Mouse (Mus musculus) myocyte (in vitro differentiated cells): ENCODE measurements at regions not wholly inside any gene's neighbourhood (a gene's known extent, or its start where the extent isn't known, plus 50 kb on each side); places are given as distances from the start of the nearest gene placed in this dataset.

Experiments used
- H3K27me3 ChIP-seq: one replicate; pipeline ENCODE4 v1.6.1; 2011; ENCODE audit not compliant: control insufficient read depth, insufficient read depth, insufficient read length
- H3K36me3 ChIP-seq: one replicate; pipeline ENCODE4 v1.6.1; 2011; ENCODE audit not compliant: control insufficient read depth, insufficient read depth
- H3K4me2 ChIP-seq: one replicate; pipeline ENCODE4 v1.6.1; 2011; ENCODE audit warnings: low read depth, control low read depth
- H3K4me3 ChIP-seq: one replicate; pipeline ENCODE4 v1.5.1; 2011; ENCODE audit warnings: mild to moderate bottlenecking, control low read depth, moderate library complexity
- H3K79me2 ChIP-seq: one replicate; pipeline ENCODE4 v1.6.1; 2011; ENCODE audit not compliant: control insufficient read depth, insufficient read depth
- H3ac ChIP-seq: one replicate; pipeline ENCODE4 v1.6.1; 2011; ENCODE audit not compliant: control insufficient read depth, insufficient read length
- CEBPB ChIP-seq: IDR thresholded peaks from 2 replicates; pipeline ENCODE4 v1.6.1; 2011; ENCODE audit warnings: mild to moderate bottlenecking, moderate library complexity; ENCODE audit not compliant: poor library complexity, insufficient read depth, severe bottlenecking
- E2F4 ChIP-seq: IDR thresholded peaks from one replicate; pipeline ENCODE4 v1.6.1; 2011; ENCODE audit warnings: mild to moderate bottlenecking, control low read depth, moderate library complexity; ENCODE audit not compliant: insufficient read depth
- MAX ChIP-seq: IDR thresholded peaks from one replicate; pipeline ENCODE4 v1.6.1; 2011; ENCODE audit warnings: low read depth, mild to moderate bottlenecking, control low read depth
- MYOD1 ChIP-seq, 3 experiments: IDR thresholded peaks; one replicate each; pipeline ENCODE4 v1.6.1; 2011; ENCODE audit warnings: control low read depth in 2 of 3, low read depth in 2 of 3, mild to moderate bottlenecking in 2 of 3, moderate library complexity in 1 of 3; ENCODE audit not compliant: insufficient read length in 2 of 3, control insufficient read depth in 1 of 3
- MYOG ChIP-seq, 3 experiments: IDR thresholded peaks; one replicate each; pipeline ENCODE4 v1.6.1; 2011; ENCODE audit warnings: control low read depth in 2 of 3, low read depth in 2 of 3, mild to moderate bottlenecking in 2 of 3; ENCODE audit not compliant: insufficient read length in 2 of 3, control insufficient read depth in 1 of 3, insufficient read depth in 1 of 3
- POLR2A ChIP-seq: IDR thresholded peaks from one replicate; pipeline ENCODE4 v1.6.1; 2011; ENCODE audit warnings: low read depth, mild to moderate bottlenecking, control low read depth, moderate library complexity; ENCODE audit not compliant: insufficient read length
- POLR2AphosphoS2 ChIP-seq: IDR thresholded peaks from one replicate; pipeline ENCODE4 v1.6.1; 2011; ENCODE audit warnings: low read depth, control low read depth; ENCODE audit not compliant: insufficient read length
- REST ChIP-seq: IDR thresholded peaks from one replicate; pipeline ENCODE4 v1.6.1; 2011; ENCODE audit warnings: mild to moderate bottlenecking, control low read depth, moderate library complexity; ENCODE audit not compliant: insufficient read depth, insufficient read length
- SRF ChIP-seq: IDR thresholded peaks from one replicate; pipeline ENCODE4 v1.6.1; 2011; ENCODE audit warnings: low read depth; ENCODE audit not compliant: control insufficient read depth, insufficient read length
- TCF12 ChIP-seq: IDR thresholded peaks from one replicate; pipeline ENCODE4 v1.6.1; 2011; ENCODE audit warnings: mild to moderate bottlenecking, control low read depth; ENCODE audit not compliant: poor library complexity, insufficient read depth, severe bottlenecking
- TCF3 ChIP-seq: IDR thresholded peaks from one replicate; pipeline ENCODE4 v1.6.1; 2011; ENCODE audit warnings: low read depth, control low read depth; ENCODE audit not compliant: insufficient read length
- USF1 ChIP-seq: IDR thresholded peaks from one replicate; pipeline ENCODE4 v1.6.1; 2011; ENCODE audit warnings: low read depth, mild to moderate bottlenecking, control low read depth, moderate library complexity

GRCm38 (mm10) chr15:88472351-88473100 is 127.6 kb upstream of the Zdhhc25 start:
- Histone ChIP-seq H3K27me3 (no peaks in the 10 kb centered on the region), H3K4me3 (no peak overlapping the region), H3ac (no peak overlapping the region), H3K4me2 (no peak overlapping the region), H3K36me3 (no peaks in the 10 kb centered on the region), H3K79me2 (no peaks in the 10 kb centered on the region)
- TF ChIP-seq REST (no peak), TCF12 (no peak), POLR2A (no peak), CEBPB (no peak), TCF3 (no peak), MYOD1 (IDR thresholded peaks at IDR 0.05; ENCODE audit: control insufficient read depth in 1 of 3, insufficient read length in 2 of 3, low read depth in 2 of 3) (no peak), MYOG (IDR thresholded peaks at IDR 0.05; ENCODE audit: control insufficient read depth in 1 of 3, insufficient read depth in 1 of 3, insufficient read length in 2 of 3, low read depth in 2 of 3) (no peak), E2F4 (no peak), USF1 (no peak), SRF (no peak), POLR2AphosphoS2 (no peak), MAX (no peak)

DNA sequence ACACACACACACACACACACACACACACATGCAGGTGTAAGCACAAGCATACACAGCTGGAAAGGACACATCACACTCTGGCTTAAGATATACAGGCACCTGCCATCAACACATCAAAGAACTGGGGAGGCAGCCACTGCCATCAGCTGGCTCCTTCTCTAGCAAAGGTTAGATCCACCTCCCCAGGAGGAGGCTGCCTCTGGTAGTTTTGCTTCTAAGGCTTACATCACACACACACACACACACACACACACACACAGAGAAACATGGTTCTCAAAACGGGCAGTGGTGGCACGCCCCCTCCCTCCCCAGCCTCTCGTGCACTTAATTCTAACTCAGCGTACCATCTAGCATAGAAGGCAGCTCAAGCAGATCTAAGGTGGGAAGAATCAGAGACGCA is 126.9 kb upstream of the Zdhhc25 start:
- Histone ChIP-seq H3ac (no peak overlapping the region), H3K27me3 (no peaks in the 10 kb centered on the region), H3K4me2 (no peak overlapping the region), H3K79me2 (no peaks in the 10 kb centered on the region), H3K4me3 (no peak overlapping the region), H3K36me3 (no peaks in the 10 kb centered on the region)
- TF ChIP-seq TCF3 (no peak), POLR2A (no peak), E2F4 (no peak)

GRCm38 (mm10) chr15:88483471-88483870 is 116.6 kb upstream of the Zdhhc25 start:
- Histone ChIP-seq H3K27me3 (no peaks in the 10 kb centered on the region), H3K4me2 (no peak overlapping the region), H3K36me3 (no peaks in the 10 kb centered on the region), H3K4me3 (no peak overlapping the region), H3K79me2 (no peaks in the 10 kb centered on the region), H3ac (no peak overlapping the region)
- TF ChIP-seq CEBPB, result no peak
- TF ChIP-seq E2F4, result no peak
- no peak for TF ChIP-seq MYOG (IDR thresholded peaks at IDR 0.05; ENCODE audit: control insufficient read depth in 1 of 3, insufficient read depth in 1 of 3, insufficient read length in 2 of 3, low read depth in 2 of 3)
- no peak for TF ChIP-seq USF1
- no peak for TF ChIP-seq POLR2A
- TF ChIP-seq SRF, result no peak

DNA sequence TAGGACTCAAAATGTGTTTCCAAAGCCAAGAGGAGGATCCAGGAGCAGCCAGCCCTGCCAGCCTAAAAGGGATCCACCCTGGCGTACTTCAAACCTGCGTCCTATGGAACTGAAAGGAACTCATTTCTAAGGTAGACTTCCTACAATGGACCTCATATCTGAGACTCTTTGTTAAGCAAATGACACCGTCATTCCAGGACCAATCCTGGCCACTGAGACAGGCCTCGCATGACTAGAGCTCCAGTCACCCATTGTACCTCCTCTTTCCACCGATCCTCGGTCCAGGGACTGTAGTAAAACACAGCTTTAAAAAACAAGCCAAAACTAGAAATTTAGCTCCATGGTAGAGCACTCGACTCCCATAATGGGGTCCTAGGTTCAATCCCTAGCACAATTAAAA is 110.4 kb upstream of the Zdhhc25 start:
- no peak overlapping the region for H3K4me3 ChIP-seq
- H3K27me3 ChIP-seq, result no peaks in the 10 kb centered on the region
- H3K79me2 ChIP-seq, result no peaks in the 10 kb centered on the region
- H3ac ChIP-seq, result no peak overlapping the region
- no peaks in the 10 kb centered on the region for H3K36me3 ChIP-seq
- no peak overlapping the region for H3K4me2 ChIP-seq
- TF ChIP-seq POLR2AphosphoS2, result no peak
- no peak for TF ChIP-seq MYOD1 (IDR thresholded peaks at IDR 0.05; ENCODE audit: control insufficient read depth in 1 of 3, insufficient read length in 2 of 3, low read depth in 2 of 3)
- TF ChIP-seq E2F4, result no peak
- no peak for TF ChIP-seq POLR2A
- no peak for TF ChIP-seq CEBPB
- no peak for TF ChIP-seq TCF12
- TF ChIP-seq REST, result no peak
- no peak for TF ChIP-seq USF1
- no peak for TF ChIP-seq TCF3
- TF ChIP-seq MAX, result no peak
- no peak for TF ChIP-seq SRF
- TF ChIP-seq MYOG (IDR thresholded peaks at IDR 0.05; ENCODE audit: control insufficient read depth in 1 of 3, insufficient read depth in 1 of 3, insufficient read length in 2 of 3, low read depth in 2 of 3), result no peak

DNA sequence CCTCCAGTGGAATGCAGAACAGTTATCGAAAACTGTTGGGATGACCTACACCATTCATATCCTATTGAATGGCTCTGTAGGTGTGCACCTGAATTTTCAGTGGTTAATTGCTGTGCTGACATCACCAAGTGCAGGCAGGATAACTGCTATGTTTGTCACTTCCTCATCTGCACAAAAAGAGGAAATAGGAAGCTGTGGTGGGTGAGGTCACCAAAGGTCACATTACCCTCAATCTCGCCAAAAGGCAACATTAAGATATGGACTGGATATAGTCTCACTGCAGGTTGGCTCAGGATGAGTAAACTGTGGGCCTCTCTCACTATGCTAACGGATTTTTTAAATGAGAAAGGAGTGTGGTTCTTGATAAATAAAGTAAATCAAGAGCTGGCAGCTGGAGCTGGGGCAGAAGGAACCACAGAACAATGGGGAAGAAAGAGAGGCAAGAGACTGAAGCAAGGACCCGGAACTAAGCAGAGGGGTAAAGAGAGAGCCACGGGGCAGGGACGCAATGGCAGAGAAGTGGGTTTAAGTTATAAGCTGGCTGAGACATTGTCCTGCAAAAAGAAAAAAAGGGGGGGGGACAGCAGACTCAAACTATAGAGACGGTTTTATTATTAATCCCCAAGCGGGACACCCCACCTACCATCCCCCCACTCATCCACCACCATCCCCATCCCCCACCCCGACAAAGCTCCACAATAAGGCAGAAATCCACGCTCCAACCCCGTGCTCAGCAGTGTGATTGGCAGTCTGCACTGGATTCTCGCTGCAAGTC is 109.6 kb upstream of the Zdhhc25 start:
- no peak overlapping the region for H3K4me2 ChIP-seq
- H3K4me3 ChIP-seq, result no peak overlapping the region
- no peaks in the 10 kb centered on the region for H3K79me2 ChIP-seq
- H3K36me3 ChIP-seq, result no peaks in the 10 kb centered on the region
- no peak overlapping the region for H3ac ChIP-seq
- H3K27me3 ChIP-seq, result no peaks in the 10 kb centered on the region
- TF ChIP-seq POLR2A (no peak), CEBPB (no peak), MAX (no peak), MYOD1 (IDR thresholded peaks at IDR 0.05; ENCODE audit: control insufficient read depth in 1 of 3, insufficient read length in 2 of 3, low read depth in 2 of 3) (no peak), TCF12 (no peak), USF1 (no peak), POLR2AphosphoS2 (no peak), E2F4 (no peak), MYOG (IDR thresholded peaks at IDR 0.05; ENCODE audit: control insufficient read depth in 1 of 3, insufficient read depth in 1 of 3, insufficient read length in 2 of 3, low read depth in 2 of 3) (no peak)
